Mouse (Mus musculus): Measurements from ENCODE around the gene Flt3. TPM values are rescaled to one million over a fixed set of nuclear protein-coding genes. Genes with fewer than 3 reads are reported as not detected.
A peak's percentile ranks its signal among the peaks of the same experiment; 100 is the strongest.

Flt3 gene
- total RNA-seq, 2 experiments from 2014 or later: 0.07 to 0.12 TPM

GRCm38 (mm10) chr5:147357536-147357935 lies 42.8 kb downstream of the Flt3 start:
- intact Hi-C loops (cut with DNase I): no loop called here

GRCm38 (mm10) chr5:147356260-147357055 lies 43.8 kb downstream of the Flt3 start:
- intact Hi-C loops (cut with DNase I): no loop called here
- DNase-seq: no peak

More at GRCm38 (mm10) chr5:147357536-147357935, 42.8 kb downstream of the Flt3 start:
- DNase-seq: no peak

GRCm38 (mm10) chr5:147355788-147356187 lies 44.5 kb downstream of the Flt3 start:
- intact Hi-C loops (cut with DNase I): no loop called here
- no peak for DNase-seq

GRCm38 (mm10) chr5:147354985-147355384 lies 45.3 kb downstream of the Flt3 start:
- intact Hi-C loops (cut with DNase I): no loop called here
- no peak for DNase-seq

- DNase-seq: no peak
- intact Hi-C loops (cut with DNase I): no loop called here
Measured at GRCm38 (mm10) chr5:147354161-147354780, 46.0 kb downstream of the Flt3 start.

- intact Hi-C loops (cut with DNase I): no loop called here
- DNase-seq: no peak
Measured at GRCm38 (mm10) chr5:147351931-147352330, 48.4 kb downstream of the Flt3 start.

- DNase-seq: no peak
- intact Hi-C loops (cut with DNase I): no loop called here
Measured at GRCm38 (mm10) chr5:147345981-147346380, 54.3 kb downstream of the Flt3 start.

- intact Hi-C loops (cut with DNase I): no loop called here
Measured at GRCm38 (mm10) chr5:147343904-147344303, 56.4 kb downstream of the Flt3 start.

GRCm38 (mm10) chr5:147342901-147343300 lies 57.4 kb downstream of the Flt3 start:
- DNase-seq: no peak
- intact Hi-C loops (cut with DNase I): no loop called here

More at GRCm38 (mm10) chr5:147343904-147344303, 56.4 kb downstream of the Flt3 start:
- no peak for DNase-seq

GRCm38 (mm10) chr5:147340741-147341414 lies 59.4 kb downstream of the Flt3 start:
- no peak for DNase-seq
- intact Hi-C loops (cut with DNase I): no loop called here

- intact Hi-C loops (cut with DNase I): loop anchor here (10.0 kb wide), 1 partner anchor 185 kb away; no protein-coding TSS in a partner anchor
- DNase-seq: no peak
Measured at GRCm38 (mm10) chr5:147339560-147339959, 60.7 kb downstream of the Flt3 start.

- intact Hi-C loops (cut with DNase I): loop anchor here (10.0 kb wide), 1 partner anchor 186 kb away; no protein-coding TSS in a partner anchor
- DNase-seq: no peak
Measured at GRCm38 (mm10) chr5:147338967-147339366, 61.3 kb downstream of the Flt3 start.

- DNase-seq: no peak
- intact Hi-C loops (cut with DNase I): loop anchor here (10.0 kb wide), 1 partner anchor 192 kb away; no protein-coding TSS in a partner anchor
Measured at GRCm38 (mm10) chr5:147332711-147333110, 67.6 kb downstream of the Flt3 start.

- DNase-seq: peak; percentile 29 to 55
- intact Hi-C loops (cut with DNase I): loop anchor here (10.0 kb wide), 1 partner anchor 193 kb away; no protein-coding TSS in a partner anchor
Measured at GRCm38 (mm10) chr5:147331547-147331946, 68.7 kb downstream of the Flt3 start.

GRCm38 (mm10) chr5:147329946-147330345 lies 70.3 kb downstream of the Flt3 start:
- intact Hi-C loops (cut with DNase I): loop anchor here (10.0 kb wide), 1 partner anchor 195 kb away; no protein-coding TSS in a partner anchor
- no peak for DNase-seq

GRCm38 (mm10) chr5:147327636-147328035 lies 72.7 kb downstream of the Flt3 start:
- no peak for DNase-seq
- intact Hi-C loops (cut with DNase I): no loop called here

GRCm38 (mm10) chr5:147325931-147326330 lies 74.4 kb downstream of the Flt3 start:
- intact Hi-C loops (cut with DNase I): no loop called here
- DNase-seq: no peak

GRCm38 (mm10) chr5:147323237-147323917 lies 76.9 kb downstream of the Flt3 start:
- DNase-seq: peak; percentile 62 to 84
- intact Hi-C loops (cut with DNase I): no loop called here

GRCm38 (mm10) chr5:147322183-147322582 lies 78.1 kb downstream of the Flt3 start, which contains the start of gene Urad:
Gene Urad, minus strand, starts transcription at chr5:147322440.
- intact Hi-C loops (cut with DNase I): no loop called here
- DNase-seq: no peak

GRCm38 (mm10) chr5:147319653-147320052 lies 80.6 kb downstream of the Flt3 start:
- DNase-seq: peak; percentile 41 to 46
- intact Hi-C loops (cut with DNase I): loop anchor here (1.0 to 10.0 kb wide), 5 partner anchors 92 to 645 kb away; no protein-coding TSS in a partner anchor
